Mouse (Mus musculus) midbrain, embryonic 11.5 days (tissue): Measurements from ENCODE around the gene Gfm1. TPM values are rescaled to one million over a fixed set of nuclear protein-coding genes. Genes with fewer than 3 reads are reported as not detected.

Source experiments
- ATAC-seq: fragments of 200-750 bp; cut with Nextera tagmentation; 2 replicates; pipeline ENCODE4 v1.8.0; 2017; ENCODE audit warnings: moderate TSS enrichment, moderate library complexity; ENCODE audit not compliant: low FRiP score
- DNase-seq: peaks from one replicate; pipeline ENCODE4 v3.0.0; 2015; ENCODE audit warnings: low spot score; ENCODE audit errors: missing footprints
- H3K27ac ChIP-seq: fragments of 300-500 bp; sonication (generic); 2 replicates; pipeline ENCODE4 v1.5.1; 2014; ENCODE audit warnings: low read depth, low read length
- H3K27me3 ChIP-seq: fragments of 300-500 bp; sonication (generic); 2 replicates; pipeline ENCODE4 v1.6.1; 2014; ENCODE audit warnings: mild to moderate bottlenecking, low read length, moderate library complexity, mixed read lengths; ENCODE audit not compliant: control insufficient read depth, insufficient read depth
- H3K36me3 ChIP-seq: fragments of 300-500 bp; sonication (generic); 2 replicates; pipeline ENCODE4 v1.6.1; 2014; ENCODE audit warnings: mild to moderate bottlenecking, low read length, moderate library complexity, mixed read lengths; ENCODE audit not compliant: control insufficient read depth, insufficient read depth
- H3K4me1 ChIP-seq: fragments of 300-500 bp; sonication (generic); 2 replicates; pipeline ENCODE4 v1.6.1; 2014; ENCODE audit warnings: low read length; ENCODE audit not compliant: control insufficient read depth, insufficient read depth
- H3K4me2 ChIP-seq: fragments of 300-500 bp; sonication (generic); 2 replicates; pipeline ENCODE4 v1.6.1; 2014; ENCODE audit warnings: mild to moderate bottlenecking, moderate library complexity
- H3K4me3 ChIP-seq: fragments of 300-500 bp; sonication (generic); 2 replicates; pipeline ENCODE4 v1.5.1; 2014; ENCODE audit warnings: low read depth, low read length
- H3K9ac ChIP-seq: fragments of 300-500 bp; sonication (generic); 2 replicates; pipeline ENCODE4 v1.6.1; 2014; ENCODE audit warnings: low read length
- H3K9me3 ChIP-seq: fragments of 300-500 bp; sonication (generic); 2 replicates; pipeline ENCODE4 v1.6.1; 2016; ENCODE audit warnings: low read length; ENCODE audit not compliant: control insufficient read depth
- WGBS: fragments of 180-500 bp; shearing (Covaris S2); extraction: QIAGEN DNeasy Blood & Tissue Kit; methylation state at CpG from one replicate; pipeline ENCODE4 v1.1.7; 2014; 5-methylcytosine and 5-hydroxymethylcytosine counted together
- polyA plus RNA-seq: library from polyadenylated mRNA; unstranded; fragments of >200 nt; fragmentation: Nextera tagmentation; extraction: Ambion mirVana; gene quantifications from 2 replicates; pipeline ENCODE4 v1.2.1, GENCODE M21; 2014

Gfm1 gene
- polyA plus RNA-seq, 1 experiment from 2014 or later, result 49.9 TPM

DNA sequence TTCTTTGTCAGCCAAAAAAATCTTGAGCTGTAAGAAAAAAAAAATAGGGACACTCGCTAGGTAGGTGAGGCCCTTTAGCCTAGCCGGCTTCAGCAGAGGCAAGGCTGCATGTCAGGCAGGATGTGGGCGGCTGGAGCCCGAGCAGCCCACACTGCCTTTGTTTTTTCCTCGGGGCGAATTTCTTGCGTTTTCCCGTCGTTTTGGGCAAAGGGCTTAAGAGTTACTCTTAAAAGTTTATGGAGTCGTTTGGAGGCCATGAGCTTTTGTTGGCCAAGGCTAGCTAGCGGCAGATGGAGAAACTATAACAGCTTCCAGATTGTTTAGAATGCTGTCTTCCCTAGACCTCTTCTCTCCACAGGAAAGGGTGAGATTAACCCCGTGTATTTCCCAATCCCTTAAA is 33.1 kb downstream of the Gfm1 start:
- Histone ChIP-seq H3K4me1 (peaks cover 8% of the 10 kb centered on the region; the same call in 1 of the 2 replicates), H3K4me3 (peak overlapping the region; percentile 46), H3K27ac (no peak overlapping the region), H3K27me3 (no peaks in the 10 kb centered on the region), H3K4me2 (peak overlapping the region; percentile 48), H3K9me3 (no peaks in the 10 kb centered on the region), H3K36me3 (peaks cover 2% of the 10 kb centered on the region), H3K9ac (peak overlapping the region; percentile 54)
- DNase-seq, result peak; percentile 89
- ATAC-seq, result no peak
- WGBS, result 5% methylated on average over 12 of the region's 12 CpGs

DNA sequence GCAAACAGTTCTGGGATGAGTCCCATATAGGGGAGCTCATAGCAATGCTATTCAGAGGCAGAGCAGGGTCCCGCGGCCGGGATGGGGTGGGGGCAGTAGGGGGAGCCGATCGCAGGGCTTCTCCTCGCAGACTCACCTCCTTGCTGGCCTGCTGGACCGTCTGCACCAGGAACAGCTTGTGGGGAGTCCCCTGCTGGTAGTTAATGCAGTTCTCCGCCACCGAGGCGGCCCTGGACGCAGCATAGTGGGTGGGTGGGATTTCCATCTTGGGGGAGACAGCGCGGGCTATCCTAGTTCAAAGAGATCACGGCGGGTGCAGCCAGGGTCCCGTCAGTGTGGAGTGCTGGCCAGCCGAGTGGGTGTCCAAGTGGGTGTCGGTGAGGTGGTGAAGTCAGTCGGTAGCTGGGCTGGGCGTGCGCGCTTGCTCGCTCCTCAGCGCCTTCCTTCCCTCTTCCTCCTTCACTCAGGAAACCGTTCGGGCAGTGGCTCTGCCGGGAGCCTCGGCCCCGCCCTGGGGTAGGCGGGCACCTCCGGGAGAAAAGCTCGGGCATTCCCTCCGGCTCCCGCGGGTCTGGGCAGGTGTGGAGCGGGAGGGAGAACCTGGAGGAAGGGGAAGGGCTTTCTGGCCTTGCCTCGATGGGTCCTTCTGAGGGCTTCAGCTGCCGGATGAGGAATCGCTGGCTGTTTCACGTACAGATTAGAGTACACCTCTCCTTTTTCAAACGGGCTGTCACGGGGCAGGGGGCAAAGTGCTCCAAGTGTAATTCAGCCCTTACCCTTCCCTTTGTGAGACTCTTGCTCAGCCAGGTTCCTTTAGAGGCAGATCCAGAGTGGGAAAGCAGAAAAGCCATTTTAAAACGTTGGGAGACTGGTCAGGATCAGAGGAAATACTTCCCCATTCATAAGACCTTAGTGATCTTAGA is 33.8 kb downstream of the Gfm1 start, which contains the start of gene Lxn:
TSS of gene Lxn (minus strand) at position 477 of the 923 bp plus-strand sequence.
- WGBS, result under 1% methylated on average over 43 of the region's 43 CpGs
- H3K9ac ChIP-seq, result peak within 1 kb of the TSS; percentile 54

DNA sequence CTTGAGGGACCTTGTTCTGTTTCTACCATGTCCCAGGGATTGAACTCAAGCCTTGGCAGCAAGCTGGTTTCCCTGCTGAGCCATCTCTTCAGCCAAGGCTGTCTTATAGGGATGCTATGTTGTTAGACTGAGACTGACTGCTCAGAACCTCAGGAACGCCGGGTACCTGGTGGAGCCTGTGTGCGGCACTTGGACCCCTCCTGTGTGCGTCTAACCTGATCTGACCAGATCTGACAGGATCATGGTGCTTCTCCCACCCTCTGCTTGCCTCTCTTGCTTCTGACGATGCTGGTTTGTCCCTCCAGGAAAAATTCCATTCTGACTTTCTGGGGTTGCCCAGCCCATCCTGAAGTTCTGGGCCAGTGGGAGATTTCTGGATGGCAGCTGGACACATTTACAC is 36.7 kb downstream of the Gfm1 start:
- DNase-seq, result no peak
- 87% methylated on average over 5 of the region's 5 CpGs for WGBS
- H3K36me3 ChIP-seq, result peaks cover 7% of the 10 kb centered on the region; the same call in 1 of the 2 replicates
- H3K9me3 ChIP-seq, result no peaks in the 10 kb centered on the region
- no peak for ATAC-seq
- H3K4me3 ChIP-seq, result no peak overlapping the region
- no peak overlapping the region for H3K27ac ChIP-seq
- H3K27me3 ChIP-seq, result no peaks in the 10 kb centered on the region
- H3K4me2 ChIP-seq, result no peak overlapping the region
- peaks cover 8% of the 10 kb centered on the region; the same call in 1 of the 2 replicates for H3K4me1 ChIP-seq
- H3K9ac ChIP-seq, result no peak overlapping the region

More for the DNA sequence above, 33.8 kb downstream of the Gfm1 start, which contains the start of gene Lxn:
- Histone ChIP-seq H3K4me3 (peak within 1 kb of the TSS; percentile 46), H3K27ac (no peak within 1 kb of the TSS), H3K9me3 (no peaks in the 10 kb centered on the region), H3K36me3 (peaks cover 2% of the 10 kb centered on the region; the same call in 1 of the 2 replicates), H3K4me1 (peaks cover 8% of the 10 kb centered on the region; the same call in 1 of the 2 replicates), H3K27me3 (no peaks in the 10 kb centered on the region), H3K4me2 (peak within 1 kb of the TSS; percentile 48)
- peak; percentile 87 for ATAC-seq
- DNase-seq, result peak; percentile 95

DNA sequence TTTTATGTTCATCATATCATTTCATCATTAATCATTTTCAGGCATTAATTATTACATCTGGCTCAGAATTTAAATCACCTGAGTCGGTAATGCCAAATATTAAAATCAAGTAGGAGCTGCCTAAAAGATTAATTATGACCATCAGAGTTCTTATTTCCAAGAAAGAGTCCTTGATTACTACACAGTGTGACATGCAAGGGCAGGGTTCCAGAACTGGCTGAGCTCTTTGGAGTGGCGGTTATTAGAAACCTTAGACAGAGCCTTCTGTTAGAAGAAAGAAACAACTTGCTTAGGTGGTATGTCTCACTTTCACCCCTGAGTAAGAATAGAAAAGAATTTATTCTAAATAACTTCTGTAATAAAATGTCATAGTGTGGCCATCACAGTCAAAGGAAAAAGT is 37.4 kb downstream of the Gfm1 start:
- WGBS, result 93% methylated on average over 2 of the region's 2 CpGs
- Histone ChIP-seq H3K27ac (no peak overlapping the region), H3K9ac (no peak overlapping the region), H3K27me3 (no peaks in the 10 kb centered on the region), H3K4me3 (no peak overlapping the region), H3K36me3 (peaks cover 7% of the 10 kb centered on the region; the same call in 1 of the 2 replicates), H3K4me1 (peaks cover 8% of the 10 kb centered on the region; the same call in 1 of the 2 replicates), H3K4me2 (no peak overlapping the region), H3K9me3 (no peaks in the 10 kb centered on the region)
- ATAC-seq, result no peak
- DNase-seq, result no peak

DNA sequence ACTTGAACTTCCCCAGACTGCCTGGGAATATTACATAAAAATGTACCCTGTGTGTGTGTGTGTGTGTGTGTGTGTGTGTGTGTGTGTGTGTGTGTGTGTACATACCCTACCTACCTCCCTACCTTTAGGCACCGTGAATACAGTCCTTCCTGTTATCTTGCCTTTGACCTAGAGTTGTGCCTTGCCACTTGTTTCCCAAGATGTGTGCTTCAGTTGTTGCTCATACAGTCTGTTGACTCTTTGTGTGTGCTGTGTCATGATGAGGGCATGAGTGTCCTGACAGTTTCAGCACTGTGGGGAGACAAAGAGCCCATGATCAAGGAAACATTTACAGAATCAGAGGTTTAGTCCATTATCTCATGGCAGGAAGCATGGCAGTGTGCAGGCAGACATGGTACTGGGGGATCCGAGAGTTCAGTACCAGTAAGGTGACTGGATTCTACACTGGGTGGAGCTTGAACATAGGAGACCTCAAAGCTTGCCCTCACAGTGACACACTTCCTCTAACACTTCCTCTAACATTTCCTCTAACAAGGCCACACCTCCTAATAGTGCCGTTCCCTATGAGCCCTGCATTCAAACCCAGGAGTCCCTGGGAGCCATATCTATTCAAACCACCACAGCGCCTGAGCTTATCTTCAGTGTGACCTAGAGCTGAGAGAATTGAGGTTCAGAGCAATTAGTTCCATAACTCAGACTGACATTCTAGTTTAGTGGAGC is 41.7 kb downstream of the Gfm1 start:
- H3K9me3 ChIP-seq, result no peaks in the 10 kb centered on the region
- no peak overlapping the region for H3K9ac ChIP-seq
- WGBS, result 87% methylated on average over 4 of the region's 4 CpGs
- DNase-seq, result no peak
- no peak overlapping the region for H3K27ac ChIP-seq
- H3K4me2 ChIP-seq, result no peak overlapping the region
- ATAC-seq, result no peak
- H3K36me3 ChIP-seq, result peaks cover 10% of the 10 kb centered on the region
- no peaks in the 10 kb centered on the region for H3K27me3 ChIP-seq
- no peak overlapping the region for H3K4me3 ChIP-seq
- no peaks in the 10 kb centered on the region for H3K4me1 ChIP-seq

DNA sequence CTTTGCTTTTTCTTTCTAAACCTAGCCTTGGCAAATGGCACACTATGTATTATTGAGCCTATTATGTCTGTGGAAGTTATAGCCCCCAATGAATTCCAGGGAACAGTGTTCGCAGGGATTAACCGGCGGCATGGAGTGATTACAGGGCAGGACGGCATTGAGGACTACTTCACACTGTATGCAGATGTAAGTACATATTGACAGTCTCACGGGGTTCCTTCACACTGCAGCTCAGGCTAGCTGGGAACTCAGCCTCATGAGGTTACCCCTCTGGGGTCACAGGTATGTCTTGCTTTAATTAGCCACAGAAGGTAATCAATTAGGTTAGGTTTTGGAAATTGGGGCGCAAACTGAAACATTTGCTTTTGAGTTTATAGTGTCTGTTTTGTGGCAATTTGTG is 43.5 kb downstream of the Gfm1 start:
- no peak overlapping the region for H3K4me3 ChIP-seq
- H3K4me1 ChIP-seq, result no peaks in the 10 kb centered on the region
- DNase-seq (no peak), ATAC-seq (no peak)
- H3K9ac ChIP-seq, result no peak overlapping the region
- H3K9me3 ChIP-seq, result no peaks in the 10 kb centered on the region
- H3K36me3 ChIP-seq, result peaks cover 8% of the 10 kb centered on the region
- H3K27ac ChIP-seq, result no peak overlapping the region
- WGBS, result 94% methylated on average over 6 of the region's 6 CpGs
- no peak overlapping the region for H3K4me2 ChIP-seq
- no peaks in the 10 kb centered on the region for H3K27me3 ChIP-seq

DNA sequence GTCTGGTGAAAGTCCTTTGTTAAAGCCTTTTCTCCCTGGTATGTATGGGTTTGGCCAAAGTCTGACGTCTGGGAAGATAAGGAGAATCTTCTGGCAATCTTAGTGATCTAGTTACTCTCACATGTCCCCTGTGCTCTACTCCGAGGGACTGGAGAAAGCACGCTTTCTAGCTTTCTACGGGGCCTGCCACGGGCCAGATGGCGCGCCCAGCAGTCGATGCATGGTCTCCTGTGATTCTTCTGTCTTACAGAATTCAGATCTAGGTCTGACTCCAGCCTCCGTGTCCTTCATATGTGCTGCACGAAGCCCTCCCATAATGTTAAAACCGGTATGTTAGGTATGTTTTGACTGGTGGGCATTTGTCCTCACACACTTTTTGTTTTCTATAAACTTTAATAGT is 49.9 kb downstream of the Gfm1 start:
- WGBS, result 93% methylated on average over 11 of the region's 11 CpGs
- Histone ChIP-seq H3K9ac (no peak overlapping the region), H3K4me1 (no peaks in the 10 kb centered on the region), H3K4me2 (no peak overlapping the region), H3K27me3 (no peaks in the 10 kb centered on the region), H3K4me3 (no peak overlapping the region), H3K36me3 (no peaks in the 10 kb centered on the region; the same call in 1 of the 2 replicates), H3K27ac (no peak overlapping the region), H3K9me3 (no peaks in the 10 kb centered on the region)
- ATAC-seq, result no peak
- no peak for DNase-seq

DNA sequence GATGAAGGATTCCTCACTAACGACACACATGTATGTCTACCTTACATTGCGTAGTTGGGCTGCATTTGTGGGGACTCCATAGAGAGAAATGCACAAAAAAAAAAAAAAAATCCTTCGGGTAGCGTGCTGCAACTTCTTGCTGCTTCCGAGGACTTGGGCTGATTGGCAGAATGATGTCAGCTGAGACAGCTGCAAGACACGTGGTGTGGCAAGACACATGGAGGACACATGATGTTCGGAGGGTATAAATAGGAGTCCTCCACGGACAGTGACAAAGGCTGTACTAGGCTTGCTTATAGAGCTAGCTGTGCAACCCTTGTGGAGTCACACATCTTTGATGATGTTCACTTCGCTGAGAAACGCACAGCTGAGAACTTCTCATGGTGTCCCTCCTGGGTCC is 52.5 kb downstream of the Gfm1 start:
- no peak overlapping the region for H3K4me2 ChIP-seq
- no peak overlapping the region for H3K27ac ChIP-seq
- H3K4me1 ChIP-seq, result no peaks in the 10 kb centered on the region
- no peaks in the 10 kb centered on the region for H3K9me3 ChIP-seq
- no peak for ATAC-seq
- no peak overlapping the region for H3K4me3 ChIP-seq
- H3K27me3 ChIP-seq, result no peaks in the 10 kb centered on the region
- H3K9ac ChIP-seq, result no peak overlapping the region
- no peak for DNase-seq
- no peaks in the 10 kb centered on the region for H3K36me3 ChIP-seq
- WGBS, result 92% methylated on average over 10 of the region's 10 CpGs

DNA sequence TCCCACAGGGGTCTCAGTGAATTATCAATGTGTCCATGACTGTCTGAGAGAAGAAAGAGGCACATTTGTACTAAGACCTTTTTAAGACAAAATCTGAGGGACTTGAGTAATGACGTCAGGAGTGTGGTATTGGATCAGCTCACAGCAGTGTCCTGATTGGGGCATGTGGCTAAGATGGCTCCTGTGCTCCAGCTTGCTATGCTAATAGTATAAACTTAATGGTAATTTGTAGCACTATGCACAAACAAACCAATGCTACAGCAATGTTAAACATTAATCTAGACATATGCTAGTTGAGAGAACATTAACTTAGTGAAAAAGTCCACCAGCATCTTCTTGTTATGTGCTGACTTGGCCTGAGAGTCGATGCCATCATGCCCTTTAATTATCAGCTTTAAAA is 55.3 kb downstream of the Gfm1 start:
- DNase-seq (no peak), ATAC-seq (no peak)
- Histone ChIP-seq H3K9me3 (no peaks in the 10 kb centered on the region), H3K4me1 (no peaks in the 10 kb centered on the region), H3K4me2 (no peak overlapping the region), H3K27ac (no peak overlapping the region), H3K36me3 (no peaks in the 10 kb centered on the region), H3K4me3 (no peak overlapping the region), H3K27me3 (no peaks in the 10 kb centered on the region), H3K9ac (no peak overlapping the region)
- 93% methylated on average over 2 of the region's 2 CpGs for WGBS
